Mouse (Mus musculus) hindbrain, postnatal 0 days (tissue): ENCODE measurements at regions not wholly inside any gene's neighbourhood (a gene's known extent, or its start where the extent isn't known, plus 50 kb on each side); places are given as distances from the start of the nearest gene placed in this dataset.
A peak's percentile ranks its signal among the peaks of the same experiment; 100 is the strongest.

Source experiments
- ATAC-seq: fragments of 200-750 bp; cut with Nextera tagmentation; 2 replicates; pipeline ENCODE4 v1.8.0; 2017; ENCODE audit warnings: mild to moderate bottlenecking, moderate TSS enrichment, moderate library complexity
- DNase-seq: peaks from one replicate; pipeline ENCODE4 v3.0.0-alpha.2; 2015; ENCODE audit warnings: low spot score
- H3K27ac ChIP-seq: fragments of 300-500 bp; sonication (generic); 2 replicates; pipeline ENCODE4 v1.5.1; 2014; ENCODE audit warnings: mild to moderate bottlenecking
- H3K27me3 ChIP-seq: fragments of 300-500 bp; sonication (generic); 2 replicates; pipeline ENCODE4 v1.6.1; 2014; ENCODE audit warnings: low read length, mixed read lengths; ENCODE audit not compliant: insufficient read depth
- H3K36me3 ChIP-seq: fragments of 300-500 bp; sonication (generic); 2 replicates; pipeline ENCODE4 v1.6.1; 2014; ENCODE audit warnings: low read length, mixed read lengths; ENCODE audit not compliant: insufficient read depth
- H3K4me1 ChIP-seq: fragments of 300-500 bp; sonication (generic); 2 replicates; pipeline ENCODE4 v1.6.1; 2014; ENCODE audit warnings: antibody characterized with exemption, low read length, mixed read lengths; ENCODE audit not compliant: insufficient read depth
- H3K4me2 ChIP-seq: fragments of 300-500 bp; sonication (generic); 2 replicates; pipeline ENCODE4 v1.6.1; 2014; ENCODE audit warnings: low read depth, mild to moderate bottlenecking, low read length, moderate library complexity, mixed read lengths
- H3K4me3 ChIP-seq: fragments of 300-500 bp; sonication (generic); 2 replicates; pipeline ENCODE4 v1.5.1; 2014; ENCODE audit warnings: low read length
- H3K9ac ChIP-seq: fragments of 300-500 bp; sonication (generic); replicated peaks from 2 replicates; pipeline ENCODE4 v1.6.1; 2014; ENCODE audit warnings: mild to moderate bottlenecking, low read length, moderate library complexity, mixed read lengths
- H3K9me3 ChIP-seq: fragments of 300-500 bp; sonication (generic); 2 replicates; pipeline ENCODE4 v1.6.1; 2016; ENCODE audit warnings: low read length, mixed read lengths
- CTCF ChIP-seq: IDR thresholded peaks from 2 replicates; pipeline ENCODE4 v1.5.1; 2016; ENCODE audit warnings: antibody characterized with exemption, control low read depth, low read depth
- WGBS: fragments of 180-500 bp; shearing (Covaris S2); extraction: QIAGEN DNeasy Blood & Tissue Kit; methylation state at CpG from one replicate; pipeline ENCODE4 v1.1.7; 2014; 5-methylcytosine and 5-hydroxymethylcytosine counted together

DNA sequence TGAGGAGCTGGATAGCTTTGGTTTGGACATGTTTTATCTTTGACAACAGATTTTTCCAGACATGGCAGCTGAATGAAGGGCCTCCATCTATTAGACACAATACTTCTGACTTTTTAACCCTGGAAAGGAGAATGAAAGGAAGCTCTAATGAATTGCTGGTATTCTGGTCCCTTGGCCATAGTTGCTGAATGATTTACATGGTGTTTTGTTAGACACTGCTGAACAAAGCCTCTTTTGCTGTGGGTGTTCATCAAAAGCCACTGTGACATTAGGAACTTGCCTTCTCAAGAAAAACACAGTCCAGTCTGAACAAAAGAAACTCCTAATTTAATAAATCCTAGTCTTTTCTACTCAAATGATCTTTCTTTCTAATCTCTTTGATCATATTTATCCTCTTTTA lies 93.4 kb downstream of the Rgs2 start:
- H3K9me3 ChIP-seq = no peaks in the 10 kb centered on the region
- no peak overlapping the region for H3K9ac ChIP-seq
- DNase-seq = no peak
- no peak overlapping the region for H3K27ac ChIP-seq
- no peak for TF ChIP-seq CTCF
- no peaks in the 10 kb centered on the region for H3K36me3 ChIP-seq
- no peak for ATAC-seq
- no peaks in the 10 kb centered on the region for H3K4me1 ChIP-seq
- no peaks in the 10 kb centered on the region for H3K27me3 ChIP-seq
- no peak overlapping the region for H3K4me3 ChIP-seq
- no peak overlapping the region for H3K4me2 ChIP-seq

DNA sequence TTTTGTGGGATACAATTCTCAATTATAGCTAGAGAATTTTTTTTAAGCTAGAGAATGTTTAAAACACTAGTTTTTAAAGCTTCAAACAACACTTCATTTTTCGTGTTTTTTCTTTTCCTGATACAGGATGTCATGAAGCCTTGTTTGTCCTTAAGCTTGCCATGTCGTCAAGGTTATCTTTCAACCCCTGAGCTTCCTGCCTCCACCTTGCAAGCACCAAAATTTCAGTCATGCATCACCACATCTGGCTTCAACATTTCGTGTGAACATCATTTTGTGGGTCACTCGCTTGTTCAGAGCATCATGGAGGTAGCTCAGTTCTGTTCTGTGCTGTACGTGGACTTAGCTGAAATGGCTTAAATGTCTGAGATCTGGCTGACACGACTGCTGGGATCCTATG lies 96.6 kb downstream of the Rgs2 start:
- DNase-seq (no peak), ATAC-seq (no peak)
- Histone ChIP-seq H3K27ac (no peak overlapping the region), H3K4me3 (no peak overlapping the region), H3K9ac (no peak overlapping the region), H3K36me3 (no peaks in the 10 kb centered on the region), H3K4me1 (no peaks in the 10 kb centered on the region), H3K4me2 (no peak overlapping the region), H3K27me3 (no peaks in the 10 kb centered on the region), H3K9me3 (no peaks in the 10 kb centered on the region)
- WGBS = 75% methylated on average over 6 of the region's 6 CpGs
- no peak for TF ChIP-seq CTCF

DNA sequence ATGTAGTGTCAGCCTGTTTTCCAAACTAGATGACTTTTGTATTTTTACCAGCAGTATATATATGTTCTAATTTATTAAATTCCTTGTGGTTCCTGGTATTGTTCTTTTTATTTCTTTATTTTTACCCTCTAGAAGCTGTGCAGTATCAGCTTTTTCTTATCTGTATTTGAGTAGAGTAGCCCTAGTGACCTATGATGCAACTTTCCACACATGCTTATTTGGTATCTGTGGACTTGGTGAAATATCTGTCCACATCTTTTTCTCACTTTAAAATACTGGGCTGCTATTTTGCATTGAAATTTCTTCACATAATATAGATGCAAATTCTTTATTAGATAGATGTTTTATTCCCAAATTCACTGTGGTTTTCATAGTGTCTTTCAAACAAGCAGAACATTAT lies 97.1 kb downstream of the Rgs2 start:
- Histone ChIP-seq H3K36me3 (no peaks in the 10 kb centered on the region), H3K4me3 (no peak overlapping the region), H3K4me1 (no peaks in the 10 kb centered on the region), H3K9ac (no peak overlapping the region), H3K4me2 (no peak overlapping the region), H3K9me3 (no peaks in the 10 kb centered on the region), H3K27me3 (no peaks in the 10 kb centered on the region), H3K27ac (no peak overlapping the region)
- no peak for ATAC-seq
- no peak for DNase-seq
- TF ChIP-seq CTCF = no peak

DNA sequence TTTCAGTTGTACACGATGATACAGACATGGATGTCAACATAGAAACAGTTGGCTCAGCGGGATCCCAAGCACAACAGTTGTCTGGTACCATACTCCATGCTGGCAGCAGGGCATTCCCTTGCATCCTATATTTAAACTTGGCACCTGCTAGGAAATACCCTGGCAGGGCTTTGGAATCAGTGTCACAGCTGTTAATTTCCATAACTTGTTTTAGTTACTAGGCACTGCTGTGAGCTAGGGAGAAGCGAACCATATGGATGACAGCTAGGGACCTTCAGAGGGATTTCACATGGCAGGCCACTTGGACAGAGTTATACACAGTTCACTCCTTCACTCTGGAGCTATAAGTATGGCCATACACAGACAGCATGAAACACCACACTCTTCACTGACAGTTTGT lies 100.0 kb downstream of the Rgs2 start:
- Histone ChIP-seq H3K36me3 (no peaks in the 10 kb centered on the region), H3K4me2 (no peak overlapping the region), H3K4me1 (no peaks in the 10 kb centered on the region), H3K9ac (no peak overlapping the region), H3K27me3 (no peaks in the 10 kb centered on the region), H3K9me3 (no peaks in the 10 kb centered on the region), H3K4me3 (no peak overlapping the region), H3K27ac (no peak overlapping the region)
- peak; percentile 88 for ATAC-seq
- no peak for TF ChIP-seq CTCF
- peak; percentile 62 for DNase-seq
- WGBS = 45% methylated on average over 3 of the region's 3 CpGs

DNA sequence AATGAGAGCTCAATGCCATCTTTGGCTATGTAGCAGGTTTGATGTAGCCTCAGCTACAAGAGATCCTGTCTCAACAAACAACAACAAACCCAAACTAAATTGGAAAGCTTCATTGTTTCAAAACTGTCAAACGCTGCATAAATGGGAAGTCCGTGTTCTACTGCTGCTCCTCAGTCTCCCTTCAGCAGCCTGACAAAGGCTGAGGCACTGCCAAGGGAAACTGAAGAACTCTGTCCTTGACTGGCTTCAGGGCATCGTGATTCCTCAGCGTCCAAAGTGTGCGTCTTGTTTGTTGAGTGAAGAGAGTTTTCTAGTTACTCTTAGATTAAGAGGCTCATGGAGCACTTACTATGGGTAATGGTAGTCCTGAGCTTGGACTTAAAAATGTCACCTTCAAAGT lies 100.7 kb downstream of the Rgs2 start:
- DNase-seq (no peak), ATAC-seq (no peak)
- no peak overlapping the region for H3K4me2 ChIP-seq
- 58% methylated on average over 5 of the region's 5 CpGs for WGBS
- no peak overlapping the region for H3K4me3 ChIP-seq
- no peak for TF ChIP-seq CTCF
- H3K9ac ChIP-seq = no peak overlapping the region
- no peaks in the 10 kb centered on the region for H3K9me3 ChIP-seq
- no peaks in the 10 kb centered on the region for H3K36me3 ChIP-seq
- no peaks in the 10 kb centered on the region for H3K4me1 ChIP-seq
- H3K27me3 ChIP-seq = no peaks in the 10 kb centered on the region
- H3K27ac ChIP-seq = no peak overlapping the region

DNA sequence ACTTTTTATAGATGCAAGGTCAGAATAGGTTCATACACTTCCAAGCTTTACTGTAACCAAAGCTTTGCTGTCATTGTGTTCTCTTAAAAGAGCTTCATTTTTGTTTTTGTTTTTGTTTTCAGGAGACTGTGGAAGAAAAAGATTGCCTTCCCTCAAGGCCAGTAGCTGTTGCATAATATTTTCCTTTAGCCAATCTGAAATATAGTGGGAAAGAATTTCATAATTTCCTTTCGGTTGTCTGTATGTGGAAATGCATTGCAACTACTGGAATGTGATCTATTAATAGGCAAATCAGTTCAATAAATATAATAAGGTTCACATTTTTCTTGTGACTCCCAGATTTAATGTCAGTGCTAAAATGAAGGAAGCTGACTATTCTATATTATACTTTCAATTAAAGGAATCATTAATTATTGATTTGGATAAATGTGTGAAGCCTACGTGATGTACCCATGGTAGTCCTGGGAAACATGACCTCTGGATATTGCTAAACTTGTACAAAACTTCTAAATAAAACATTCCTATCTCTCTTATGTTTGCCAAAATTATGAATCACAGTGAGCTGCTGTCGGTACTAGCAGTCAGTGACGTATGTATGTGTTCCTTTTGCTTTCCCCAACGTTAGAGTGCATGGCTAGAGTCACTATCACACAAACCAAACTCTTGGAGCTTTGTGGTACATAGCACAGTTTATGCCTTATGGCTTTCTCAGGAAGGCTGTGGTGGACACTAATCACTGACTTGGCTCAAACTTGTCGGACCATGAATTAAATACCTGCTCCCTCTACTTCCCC lies 102.6 kb downstream of the Rgs2 start:
- no peaks in the 10 kb centered on the region for H3K27me3 ChIP-seq
- no peak for ATAC-seq
- no peak overlapping the region for H3K27ac ChIP-seq
- no peaks in the 10 kb centered on the region for H3K9me3 ChIP-seq
- DNase-seq = no peak
- H3K4me1 ChIP-seq = no peaks in the 10 kb centered on the region
- no peak overlapping the region for H3K9ac ChIP-seq
- no peak overlapping the region for H3K4me2 ChIP-seq
- 89% methylated on average over 6 of the region's 6 CpGs for WGBS
- no peaks in the 10 kb centered on the region for H3K36me3 ChIP-seq
- no peak for TF ChIP-seq CTCF
- H3K4me3 ChIP-seq = no peak overlapping the region

DNA sequence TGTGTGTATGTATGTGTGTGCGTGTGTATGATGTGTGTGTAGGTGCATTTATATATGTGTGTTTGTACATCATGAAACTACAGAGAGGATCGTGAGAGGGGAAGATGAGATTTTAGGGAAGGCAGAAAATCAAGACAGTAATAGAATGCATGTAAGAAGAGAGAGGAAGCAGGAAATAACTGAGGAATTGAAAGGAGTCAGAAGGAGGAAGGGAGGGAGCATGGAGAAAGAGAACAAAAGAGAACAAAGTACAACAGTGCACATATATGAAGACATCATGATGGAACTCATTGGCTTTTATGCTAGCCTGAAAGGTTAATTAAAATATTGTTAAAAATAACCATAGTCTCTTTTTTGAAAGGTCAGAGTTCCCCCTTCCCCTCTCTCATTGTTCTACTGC lies 111.4 kb downstream of the Uchl5 start:
- H3K27me3 ChIP-seq = no peaks in the 10 kb centered on the region
- DNase-seq (no peak), ATAC-seq (no peak)
- no peaks in the 10 kb centered on the region for H3K9me3 ChIP-seq
- no peak overlapping the region for H3K4me2 ChIP-seq
- no peak for TF ChIP-seq CTCF
- WGBS = 92% methylated on average over 2 of the region's 2 CpGs
- no peak overlapping the region for H3K4me3 ChIP-seq
- H3K27ac ChIP-seq = no peak overlapping the region
- no peaks in the 10 kb centered on the region for H3K36me3 ChIP-seq
- H3K9ac ChIP-seq = no peak overlapping the region
- H3K4me1 ChIP-seq = no peaks in the 10 kb centered on the region
